Mouse (Mus musculus) lung, embryonic 16.5 days (tissue): ENCODE results near the gene Foxo4. TPM values are rescaled to one million over a fixed set of nuclear protein-coding genes. Genes with fewer than 3 reads are reported as not detected.

Experiments
- ATAC-seq: fragments of 200-750 bp; cut with Nextera tagmentation; 2 replicates; pipeline ENCODE4 v1.8.0; 2017; ENCODE audit warnings: low read depth, mild to moderate bottlenecking, moderate library complexity
- H3K27ac ChIP-seq: fragments of 300-500 bp; sonication (generic); 2 replicates; pipeline ENCODE4 v1.5.1; 2014; ENCODE audit warnings: mild to moderate bottlenecking, control low read depth, low read length
- H3K27me3 ChIP-seq: fragments of 300-500 bp; sonication (generic); 2 replicates; pipeline ENCODE4 v1.6.1; 2014; ENCODE audit warnings: low read depth, low read length, mixed read lengths; ENCODE audit not compliant: control insufficient read depth, insufficient read depth
- H3K36me3 ChIP-seq: fragments of 300-500 bp; sonication (generic); 2 replicates; pipeline ENCODE4 v1.6.1; 2014; ENCODE audit warnings: low read length; ENCODE audit not compliant: control insufficient read depth, insufficient read depth
- H3K4me1 ChIP-seq: fragments of 300-500 bp; sonication (generic); replicated peaks from 2 replicates; pipeline ENCODE4 v1.6.1; 2014; ENCODE audit warnings: low read length, mixed read lengths; ENCODE audit not compliant: control insufficient read depth, insufficient read depth
- H3K4me2 ChIP-seq: fragments of 300-500 bp; sonication (generic); 2 replicates; pipeline ENCODE4 v1.6.1; 2014; ENCODE audit warnings: low read depth, low read length, control low read depth
- H3K4me3 ChIP-seq: fragments of 300-500 bp; sonication (generic); 2 replicates; pipeline ENCODE4 v1.5.1; 2014; ENCODE audit warnings: mild to moderate bottlenecking, low read length, control low read depth
- H3K9ac ChIP-seq: fragments of 300-500 bp; sonication (generic); 2 replicates; pipeline ENCODE4 v1.6.1; 2014; ENCODE audit warnings: low read length, control low read depth
- H3K9me3 ChIP-seq: fragments of 300-500 bp; sonication (generic); 2 replicates; pipeline ENCODE4 v1.6.1; 2016; ENCODE audit warnings: low read length; ENCODE audit not compliant: control insufficient read depth
- WGBS: fragments of 180-500 bp; shearing (Covaris S2); extraction: QIAGEN DNeasy Blood & Tissue Kit; methylation state at CpG from one replicate; pipeline ENCODE4 v1.1.7; 2014; 5-methylcytosine and 5-hydroxymethylcytosine counted together
- polyA plus RNA-seq: library from polyadenylated mRNA; unstranded; fragments of >200 nt; fragmentation: Nextera tagmentation; extraction: Ambion mirVana; gene quantifications from 2 replicates; pipeline ENCODE4 v1.2.1, GENCODE M21; 2015

Gene Foxo4
- polyA plus RNA-seq, 1 experiment from 2014 or later = 2.5 TPM

DNA sequence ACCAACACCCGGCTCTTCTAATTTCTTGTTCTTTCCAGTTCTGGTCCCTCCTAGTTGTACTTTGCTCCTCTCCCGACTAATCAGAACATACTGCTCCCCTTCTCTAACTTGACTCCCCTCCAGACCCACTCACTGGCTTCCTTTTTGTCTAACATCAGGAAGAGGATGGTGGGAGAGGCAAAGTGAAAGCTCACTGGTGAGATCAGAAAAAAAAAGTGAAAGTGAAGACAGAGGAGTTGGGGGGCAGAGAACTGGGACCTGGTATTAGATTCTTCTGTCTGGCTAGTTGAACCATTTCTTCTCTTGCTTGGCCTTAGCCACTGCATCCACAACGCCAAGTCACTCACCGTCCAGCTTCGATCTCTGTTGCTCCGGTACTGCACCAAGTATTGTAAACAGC, 12.3 kb downstream of the Foxo4 start:
- no peak for ATAC-seq
- H3K4me1 ChIP-seq = 0 out of 2 replicates have a peak, but pooled peaks cover 5% of the 10 kb centered on the region
- 85% methylated on average over 6 of the region's 6 CpGs for WGBS
- H3K27me3 ChIP-seq = no peaks in the 10 kb centered on the region
- no peak overlapping the region for H3K27ac ChIP-seq
- H3K36me3 ChIP-seq = no peaks in the 10 kb centered on the region
- no peak overlapping the region for H3K4me2 ChIP-seq
- H3K4me3 ChIP-seq = no peak overlapping the region
- no peaks in the 10 kb centered on the region for H3K9me3 ChIP-seq
- H3K9ac ChIP-seq = no peak overlapping the region

- Histone ChIP-seq H3K36me3 (no peaks in the 10 kb centered on the region), H3K9me3 (no peaks in the 10 kb centered on the region), H3K27me3 (no peaks in the 10 kb centered on the region), H3K9ac (0 out of 2 replicates have a peak within 1 kb of the TSS, but pooled peaks have one; percentile 20), H3K4me2 (no peak within 1 kb of the TSS), H3K4me3 (peak within 1 kb of the TSS; percentile 18; the same call in 1 of the 2 replicates), H3K4me1 (0 out of 2 replicates have a peak, but pooled peaks cover 5% of the 10 kb centered on the region), H3K27ac (no peak within 1 kb of the TSS)
- 38% methylated on average over 5 of the region's 5 CpGs for WGBS
- ATAC-seq = no peak
Observed at GRCm38 (mm10) chrX:101268025-101268754, 13.9 kb downstream of the Foxo4 start, which contains the start of gene Il2rg. Gene Il2rg (minus strand): TSS chrX:101268255.

DNA sequence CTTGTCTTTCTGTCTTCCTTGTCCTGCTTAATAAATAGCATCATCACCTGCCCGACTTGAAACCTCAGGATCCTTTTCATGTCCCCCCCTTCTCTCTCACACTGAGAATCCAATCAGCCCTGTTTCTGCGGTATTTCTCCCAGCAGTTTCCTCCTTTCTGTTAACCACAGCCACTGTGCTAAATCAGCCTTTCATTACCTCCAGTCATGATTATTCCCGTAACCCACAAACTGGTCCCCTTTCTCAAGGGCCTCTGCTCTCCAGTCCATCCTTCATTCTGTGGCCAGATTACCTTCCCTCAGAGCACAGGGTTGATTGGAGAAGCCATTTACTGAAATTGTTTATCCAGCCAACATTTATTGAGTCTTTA, 14.4 kb downstream of the Foxo4 start, which contains the start of gene Gm20489:
Gene Gm20489 (minus strand): TSS at position 269 of the 370 bp plus-strand sequence.
- Histone ChIP-seq H3K9ac (0 out of 2 replicates have a peak within 1 kb of the TSS, but pooled peaks have one; percentile 20), H3K27ac (no peak within 1 kb of the TSS), H3K4me2 (no peak within 1 kb of the TSS), H3K4me3 (peak within 1 kb of the TSS; percentile 18; the same call in 1 of the 2 replicates), H3K9me3 (no peaks in the 10 kb centered on the region), H3K36me3 (no peaks in the 10 kb centered on the region), H3K27me3 (no peaks in the 10 kb centered on the region), H3K4me1 (0 out of 2 replicates have a peak, but pooled peaks cover 5% of the 10 kb centered on the region)
- ATAC-seq = no peak
- WGBS = 55% methylated on average over 3 of the region's 3 CpGs

GRCm38 (mm10) chrX:101273410-101273809, 19.1 kb downstream of the Foxo4 start:
- WGBS = 23% methylated on average over 6 of the region's 6 CpGs
- Histone ChIP-seq H3K36me3 (peaks cover 3% of the 10 kb centered on the region), H3K9ac (peak overlapping the region; percentile 83), H3K4me1 (peaks cover 5% of the 10 kb centered on the region; the same call in 1 of the 2 replicates), H3K27ac (peak overlapping the region; percentile 46; the same call in 1 of the 2 replicates), H3K4me2 (peak overlapping the region; percentile 58), H3K9me3 (no peaks in the 10 kb centered on the region), H3K27me3 (no peaks in the 10 kb centered on the region; the same call in 1 of the 2 replicates), H3K4me3 (peak overlapping the region; percentile 64)
- no peak for ATAC-seq

- H3K4me1 ChIP-seq = peaks cover 5% of the 10 kb centered on the region; the same call in 1 of the 2 replicates
- peaks cover 3% of the 10 kb centered on the region for H3K36me3 ChIP-seq
- WGBS = 17% methylated on average over 47 of the region's 54 CpGs
- H3K4me2 ChIP-seq = peak within 1 kb of the TSS; percentile 58
- peak within 1 kb of the TSS; percentile 83 for H3K9ac ChIP-seq
- ATAC-seq = peak; percentile 99
- H3K9me3 ChIP-seq = no peaks in the 10 kb centered on the region
- peak within 1 kb of the TSS; percentile 64 for H3K4me3 ChIP-seq
- peak within 1 kb of the TSS; percentile 78 for H3K27ac ChIP-seq
- H3K27me3 ChIP-seq = no peaks in the 10 kb centered on the region; the same call in 1 of the 2 replicates
Observed at GRCm38 (mm10) chrX:101273875-101274738, 19.8 kb downstream of the Foxo4 start, which contains the start of gene Med12. Gene Med12 (plus strand): TSS chrX:101274030.

GRCm38 (mm10) chrX:101282813-101283212, 28.5 kb downstream of the Foxo4 start:
- Histone ChIP-seq H3K27ac (no peak overlapping the region), H3K36me3 (peaks cover 6% of the 10 kb centered on the region), H3K9ac (no peak overlapping the region), H3K4me3 (no peak overlapping the region), H3K4me1 (no peaks in the 10 kb centered on the region), H3K9me3 (no peaks in the 10 kb centered on the region), H3K4me2 (no peak overlapping the region), H3K27me3 (no peaks in the 10 kb centered on the region)
- no peak for ATAC-seq
- 77% methylated on average over 6 of the region's 6 CpGs for WGBS

GRCm38 (mm10) chrX:101285534-101285933, 31.2 kb downstream of the Foxo4 start:
- Histone ChIP-seq H3K4me1 (no peaks in the 10 kb centered on the region), H3K27ac (no peak overlapping the region), H3K9me3 (no peaks in the 10 kb centered on the region), H3K36me3 (peaks cover 6% of the 10 kb centered on the region), H3K9ac (no peak overlapping the region), H3K4me2 (no peak overlapping the region), H3K4me3 (no peak overlapping the region), H3K27me3 (no peaks in the 10 kb centered on the region)
- ATAC-seq = peak; percentile 51; the same call in 1 of the 2 replicates
- WGBS = 26% methylated on average over 6 of the region's 6 CpGs

GRCm38 (mm10) chrX:101285953-101286670, 31.8 kb downstream of the Foxo4 start:
- H3K36me3 ChIP-seq = peaks cover 9% of the 10 kb centered on the region
- H3K9ac ChIP-seq = no peak overlapping the region
- H3K27me3 ChIP-seq = no peaks in the 10 kb centered on the region
- no peak overlapping the region for H3K4me3 ChIP-seq
- ATAC-seq = no peak
- H3K27ac ChIP-seq = no peak overlapping the region
- no peaks in the 10 kb centered on the region for H3K9me3 ChIP-seq
- no peaks in the 10 kb centered on the region for H3K4me1 ChIP-seq
- no peak overlapping the region for H3K4me2 ChIP-seq
- 88% methylated on average over 14 of the region's 14 CpGs for WGBS
